Mouse (Mus musculus) ES-Bruce4 (cell line): ENCODE measurements around the gene Trp53inp2.

Experiments
- CTCF ChIP-seq: IDR thresholded peaks from one replicate; pipeline ENCODE4 v1.8.1; 2011; ENCODE audit warnings: low read depth, low read length
- EP300 ChIP-seq: IDR thresholded peaks from 2 replicates; pipeline ENCODE4 v1.6.1; 2011; ENCODE audit warnings: low read depth, low read length; ENCODE audit not compliant: insufficient read depth

DNA sequence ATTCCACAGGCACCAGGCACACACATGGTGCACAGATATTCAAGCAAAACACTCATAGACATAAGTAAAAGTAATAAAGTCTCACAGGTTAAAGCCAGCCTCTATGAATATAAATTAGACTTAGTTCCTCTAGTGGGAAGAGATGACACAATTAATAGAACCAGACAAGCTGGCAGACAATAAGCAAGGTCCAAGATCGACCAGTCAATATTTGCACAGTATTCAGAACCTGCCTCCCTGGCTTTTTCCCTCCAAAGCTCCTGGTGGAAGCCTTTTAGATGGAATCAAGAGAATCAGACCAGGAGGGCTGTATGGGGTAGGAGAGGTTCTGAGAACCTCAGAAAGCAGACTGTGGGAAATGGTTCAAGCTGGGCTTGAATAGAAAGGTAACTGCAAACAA lies 7.0 kb upstream of the Trp53inp2 start:
- TF ChIP-seq EP300 (no peak), CTCF (no peak)
